Mouse (Mus musculus): ENCODE data around the gene Rpl3.

Rpl3 gene

GRCm38 (mm10) chr15:80090155-80090554, 1.5 kb downstream of the Rpl3 start:
- Histone ChIP-seq H3K4me3 (replicated peaks; ENCODE audit: low read length) (peak overlapping the region; percentile 89), H3K4me1 (replicated peaks; ENCODE audit: low read depth, low read length) (peaks cover 55% of the 10 kb centered on the region), H3K36me3 (ENCODE audit: insufficient read depth, low read length) (no peaks in the 10 kb centered on the region), H3K27me3 (ENCODE audit: insufficient read depth, low read length) (peaks cover 12% of the 10 kb centered on the region), H3K9me3 (ENCODE audit: low read length) (peaks cover 4% of the 10 kb centered on the region)
- TF ChIP-seq NANOG (IDR thresholded peaks at IDR 0.05; ENCODE audit: borderline replicate concordance, low read length) (no peak), CTCF (conservative IDR thresholded peaks at IDR 0.05; ENCODE audit: low read length) (no peak), POU5F1 (IDR thresholded peaks at IDR 0.05; ENCODE audit: borderline replicate concordance, low read length) (no peak)

GRCm38 (mm10) chr15:80088637-80089036, 3.0 kb downstream of the Rpl3 start:
- Histone ChIP-seq H3K36me3 (ENCODE audit: insufficient read depth, low read length) (no peaks in the 10 kb centered on the region), H3K4me1 (replicated peaks; ENCODE audit: low read depth, low read length) (peaks cover 46% of the 10 kb centered on the region), H3K27me3 (ENCODE audit: insufficient read depth, low read length) (peaks cover 12% of the 10 kb centered on the region), H3K9me3 (ENCODE audit: low read length) (peaks cover 4% of the 10 kb centered on the region), H3K4me3 (replicated peaks; ENCODE audit: low read length) (no peak overlapping the region)
- TF ChIP-seq CTCF (conservative IDR thresholded peaks at IDR 0.05; ENCODE audit: low read length) (peak; percentile 86), POU5F1 (IDR thresholded peaks at IDR 0.05; ENCODE audit: borderline replicate concordance, low read length) (no peak)

- Histone ChIP-seq H3K4me3 (replicated peaks; ENCODE audit: low read length) (no peak overlapping the region), H3K9me3 (ENCODE audit: low read length) (peaks cover 4% of the 10 kb centered on the region), H3K4me1 (replicated peaks; ENCODE audit: low read depth, low read length) (peaks cover 35% of the 10 kb centered on the region), H3K36me3 (ENCODE audit: insufficient read depth, low read length) (peaks cover 5% of the 10 kb centered on the region), H3K27me3 (ENCODE audit: insufficient read depth, low read length) (peaks cover 8% of the 10 kb centered on the region)
- TF ChIP-seq POU5F1 (IDR thresholded peaks at IDR 0.05; ENCODE audit: borderline replicate concordance, low read length) (no peak), NANOG (IDR thresholded peaks at IDR 0.05; ENCODE audit: borderline replicate concordance, low read length) (no peak), CTCF (conservative IDR thresholded peaks at IDR 0.05; ENCODE audit: low read length) (no peak)
These were observed 4.2 kb downstream of the Rpl3 start for GRCm38 (mm10) chr15:80087406-80088012.

- TF ChIP-seq NANOG (IDR thresholded peaks at IDR 0.05; ENCODE audit: borderline replicate concordance, low read length): no peak
- no peak for TF ChIP-seq CTCF (conservative IDR thresholded peaks at IDR 0.05; ENCODE audit: low read length)
- TF ChIP-seq POU5F1 (IDR thresholded peaks at IDR 0.05; ENCODE audit: borderline replicate concordance, low read length): no peak
- peaks cover 22% of the 10 kb centered on the region; the same call in 1 of the 2 replicates for H3K4me1 ChIP-seq (replicated peaks; ENCODE audit: low read depth, low read length)
These were observed 7.9 kb downstream of the Rpl3 start for GRCm38 (mm10) chr15:80083740-80084139.

GRCm38 (mm10) chr15:80083276-80083731, 8.4 kb downstream of the Rpl3 start:
- Histone ChIP-seq H3K4me1 (replicated peaks; ENCODE audit: low read depth, low read length) (peaks cover 26% of the 10 kb centered on the region), H3K9me3 (ENCODE audit: low read length) (peaks cover 4% of the 10 kb centered on the region), H3K27me3 (ENCODE audit: insufficient read depth, low read length) (no peaks in the 10 kb centered on the region), H3K4me3 (replicated peaks; ENCODE audit: low read length) (peak overlapping the region; percentile 97), H3K36me3 (ENCODE audit: insufficient read depth, low read length) (peaks cover 47% of the 10 kb centered on the region)
- TF ChIP-seq POU5F1 (IDR thresholded peaks at IDR 0.05; ENCODE audit: borderline replicate concordance, low read length): no peak
- no peak for TF ChIP-seq NANOG (IDR thresholded peaks at IDR 0.05; ENCODE audit: borderline replicate concordance, low read length)
- TF ChIP-seq CTCF (conservative IDR thresholded peaks at IDR 0.05; ENCODE audit: low read length): no peak

More at GRCm38 (mm10) chr15:80083740-80084139, 7.9 kb downstream of the Rpl3 start:
- Histone ChIP-seq H3K4me3 (replicated peaks; ENCODE audit: low read length) (peak overlapping the region; percentile 97), H3K27me3 (ENCODE audit: insufficient read depth, low read length) (no peaks in the 10 kb centered on the region), H3K9me3 (ENCODE audit: low read length) (peaks cover 4% of the 10 kb centered on the region), H3K36me3 (ENCODE audit: insufficient read depth, low read length) (peaks cover 43% of the 10 kb centered on the region)

- peaks cover 53% of the 10 kb centered on the region for H3K36me3 ChIP-seq (ENCODE audit: insufficient read depth, low read length)
- TF ChIP-seq POU5F1 (IDR thresholded peaks at IDR 0.05; ENCODE audit: borderline replicate concordance, low read length) (no peak), CTCF (conservative IDR thresholded peaks at IDR 0.05; ENCODE audit: low read length) (no peak), NANOG (IDR thresholded peaks at IDR 0.05; ENCODE audit: borderline replicate concordance, low read length) (no peak)
- peak overlapping the region; percentile 97 for H3K4me3 ChIP-seq (replicated peaks; ENCODE audit: low read length)
- H3K9me3 ChIP-seq (ENCODE audit: low read length): peaks cover 4% of the 10 kb centered on the region
- H3K4me1 ChIP-seq (replicated peaks; ENCODE audit: low read depth, low read length): peaks cover 31% of the 10 kb centered on the region
- no peaks in the 10 kb centered on the region for H3K27me3 ChIP-seq (ENCODE audit: insufficient read depth, low read length)
These were observed 8.9 kb downstream of the Rpl3 start for GRCm38 (mm10) chr15:80082661-80083275.

- peaks cover 61% of the 10 kb centered on the region for H3K36me3 ChIP-seq (ENCODE audit: insufficient read depth, low read length)
- H3K4me1 ChIP-seq (replicated peaks; ENCODE audit: low read depth, low read length): peaks cover 31% of the 10 kb centered on the region
- peaks cover 4% of the 10 kb centered on the region for H3K9me3 ChIP-seq (ENCODE audit: low read length)
- no peaks in the 10 kb centered on the region for H3K27me3 ChIP-seq (ENCODE audit: insufficient read depth, low read length)
- TF ChIP-seq CTCF (conservative IDR thresholded peaks at IDR 0.05; ENCODE audit: low read length): no peak
- no peak for TF ChIP-seq NANOG (IDR thresholded peaks at IDR 0.05; ENCODE audit: borderline replicate concordance, low read length)
- H3K4me3 ChIP-seq (replicated peaks; ENCODE audit: low read length): peak overlapping the region; percentile 97
These were observed 9.7 kb downstream of the Rpl3 start for GRCm38 (mm10) chr15:80081801-80082546.
